In the genomic region with DNA sequence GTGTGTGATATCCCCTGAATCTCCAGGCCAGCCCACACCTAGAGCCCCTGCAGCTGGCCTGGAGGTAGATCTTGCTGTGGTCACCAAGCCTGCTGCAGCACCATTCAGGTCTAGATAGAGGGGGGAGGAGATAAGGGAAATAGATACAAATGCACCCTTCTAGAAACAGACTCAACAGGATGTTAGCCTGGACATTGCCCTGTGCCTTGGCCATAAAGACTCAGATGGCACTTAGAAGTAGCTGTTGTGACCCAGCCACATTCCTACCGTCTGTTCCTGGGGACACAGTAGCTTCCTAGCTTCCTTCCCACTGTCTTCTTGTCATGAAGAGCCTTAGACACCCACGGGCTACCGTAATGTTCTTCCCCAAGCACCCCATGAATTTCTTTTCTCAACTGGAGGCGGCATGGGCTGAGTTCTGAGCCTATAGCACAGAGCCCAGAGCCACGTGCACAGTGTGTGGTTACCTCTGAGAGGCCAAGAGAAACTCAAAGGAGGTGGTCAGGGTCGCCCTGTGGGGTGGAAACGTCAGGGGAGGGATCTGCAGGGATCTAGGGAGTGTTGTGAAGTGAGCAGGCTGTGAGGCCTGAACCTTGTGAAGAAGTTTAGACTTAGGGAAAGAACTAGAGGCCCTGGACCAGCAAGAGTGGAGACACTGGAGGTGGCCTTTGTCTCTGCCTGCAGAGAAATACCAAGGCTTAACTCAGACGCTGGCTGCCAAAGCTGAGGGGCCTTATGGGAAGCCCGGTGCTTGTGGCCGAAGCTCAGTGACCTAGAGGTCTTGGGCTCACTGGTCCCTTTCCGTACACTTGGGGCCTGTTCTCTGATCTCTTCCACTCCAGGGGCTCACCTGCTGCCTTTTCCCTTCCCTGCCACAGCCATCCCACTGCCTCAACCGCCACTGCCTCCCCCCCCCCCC, we compare ENCODE assay signal across 19 mouse cellular contexts. TPM values are rescaled to one million over a fixed set of nuclear protein-coding genes. Genes with fewer than 3 reads are reported as not detected.
"Had no signal": no experiment of that assay in that cellular context is flagged by ENCODE, and none has a peak within 500 bp of the region (broad histone marks: within the 10 kb centered on the region; RNA-seq: fewer than 3 reads in every experiment).

No protein-coding gene starts in this region.

- DNase-seq: layer of hippocampus, adult 9-11 months; layer of hippocampus, postnatal 36 days; liver; liver, embryonic 13.5 days; liver, postnatal 0 days; lung, postnatal 14 days; right cerebral cortex, postnatal 25 days; spleen, adult 18-20 months; thymus, adult 18-20 months; thymus, postnatal 14 days had no signal

- H3K4me3 ChIP-seq: kidney, embryonic 15.5 days; limb, embryonic 12.5 days; liver, embryonic 13.5 days; lung, embryonic 15.5 days; megakaryocyte, embryonic 14.5 days; midbrain, embryonic 15.5 days; neural tube, embryonic 12.5 days had no signal

- H3K9me3 ChIP-seq: kidney, embryonic 15.5 days; limb, embryonic 12.5 days; liver, embryonic 13.5 days; lung, embryonic 15.5 days; megakaryocyte, embryonic 14.5 days; midbrain, embryonic 15.5 days; neural tube, embryonic 12.5 days had no signal

- H3K4me1 ChIP-seq: kidney, embryonic 15.5 days; limb, embryonic 12.5 days; lung, embryonic 15.5 days; midbrain, embryonic 15.5 days; neural tube, embryonic 12.5 days had no signal

- H3K9ac ChIP-seq: hindbrain, embryonic 14.5 days; kidney, embryonic 15.5 days; limb, embryonic 12.5 days; liver, embryonic 13.5 days; liver, postnatal 0 days; lung, embryonic 15.5 days; midbrain, embryonic 15.5 days; neural tube, embryonic 12.5 days had no signal

- H3K4me2 ChIP-seq: hindbrain, embryonic 14.5 days; kidney, embryonic 15.5 days; limb, embryonic 12.5 days; liver, embryonic 13.5 days; lung, embryonic 15.5 days; midbrain, embryonic 11.5 days; midbrain, embryonic 15.5 days; neural tube, embryonic 12.5 days had no signal

- ATAC-seq: liver, postnatal 0 days; midbrain, embryonic 15.5 days had no signal

- H3K27me3 ChIP-seq: kidney, embryonic 15.5 days; limb, embryonic 12.5 days; liver, embryonic 13.5 days; lung, embryonic 15.5 days; megakaryocyte, embryonic 14.5 days; midbrain, embryonic 15.5 days; neural tube, embryonic 12.5 days had no signal

- H3K36me3 ChIP-seq: midbrain, embryonic 15.5 days had no signal

- H3K27ac ChIP-seq: hindbrain, embryonic 14.5 days; kidney, embryonic 15.5 days; limb, embryonic 12.5 days; liver, embryonic 13.5 days; lung, embryonic 15.5 days; macrophage; midbrain, embryonic 15.5 days; neural tube, embryonic 12.5 days had no signal

RNA-seq across cellular contexts. Expression of a gene that starts 40.3 kb away (rescaled TPM):
- polyA plus RNA-seq: macrophage had no signal
